Mouse (Mus musculus) liver, embryonic 14.5 days (tissue): ENCODE measurements around the gene Pik3c2g.

Experiments
- CTCF ChIP-seq: IDR thresholded peaks from 2 replicates; pipeline ENCODE4 v1.5.1; 2016; ENCODE audit warnings: antibody characterized with exemption, low read depth, control low read depth
- EP300 ChIP-seq: IDR thresholded peaks from 2 replicates; pipeline ENCODE4 v1.6.1; 2016; ENCODE audit warnings: antibody characterized with exemption, low read depth

DNA sequence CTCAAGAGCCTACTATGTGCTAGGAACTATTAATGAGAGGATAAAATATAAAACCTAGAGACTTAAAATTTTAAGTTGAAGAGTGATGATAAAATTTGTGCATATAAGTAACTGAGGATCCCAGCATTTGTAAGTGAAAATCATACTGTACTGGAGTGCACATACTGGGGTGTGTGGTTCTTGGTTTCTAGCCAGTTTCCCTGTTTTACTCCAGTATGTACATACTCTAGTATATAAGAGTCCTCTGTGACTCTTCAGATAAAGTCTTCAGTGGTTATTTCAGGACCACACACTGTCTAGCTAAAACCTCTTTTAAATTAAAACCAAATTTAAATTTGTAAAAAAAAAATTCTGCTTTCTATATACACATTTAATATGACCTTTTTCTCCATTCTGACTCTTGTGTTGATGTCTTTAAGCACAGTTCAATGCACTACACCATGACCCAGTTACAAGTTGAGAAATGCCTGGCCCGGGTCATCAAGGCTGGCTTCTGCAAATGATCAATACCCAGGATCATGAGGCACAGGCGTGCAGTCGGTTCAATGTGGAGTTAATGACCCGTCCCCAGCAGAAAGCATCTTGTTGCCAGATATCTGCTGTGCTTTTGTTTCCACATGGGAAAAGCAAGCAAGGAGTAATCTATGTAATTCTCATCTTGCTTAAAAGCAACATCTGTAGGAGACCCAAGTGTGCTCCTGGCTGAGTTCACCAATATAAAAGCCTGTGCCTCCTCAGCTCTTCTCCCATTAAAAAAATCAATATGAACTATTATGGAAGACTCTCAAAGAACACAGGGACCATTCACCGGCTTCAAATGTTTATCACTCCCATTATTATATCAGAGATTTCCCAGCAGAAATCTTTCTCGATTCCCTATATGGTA, 290.7 kb downstream of the Pik3c2g start:
- TF ChIP-seq CTCF (no peak), EP300 (no peak)
